Mouse (Mus musculus): Measurements from ENCODE around the gene Ctu2. TPM values are rescaled to one million over a fixed set of nuclear protein-coding genes. Genes with fewer than 3 reads are reported as not detected.

Gene Ctu2
- total RNA-seq, 4 experiments from 2014 or later = 5.0 to 12.4 (median 7.7) TPM

- no peak for DNase-seq (ENCODE audit: low spot score)
Measured at GRCm38 (mm10) chr8:122484831-122485230, 8.9 kb downstream of the Ctu2 start.

DNA sequence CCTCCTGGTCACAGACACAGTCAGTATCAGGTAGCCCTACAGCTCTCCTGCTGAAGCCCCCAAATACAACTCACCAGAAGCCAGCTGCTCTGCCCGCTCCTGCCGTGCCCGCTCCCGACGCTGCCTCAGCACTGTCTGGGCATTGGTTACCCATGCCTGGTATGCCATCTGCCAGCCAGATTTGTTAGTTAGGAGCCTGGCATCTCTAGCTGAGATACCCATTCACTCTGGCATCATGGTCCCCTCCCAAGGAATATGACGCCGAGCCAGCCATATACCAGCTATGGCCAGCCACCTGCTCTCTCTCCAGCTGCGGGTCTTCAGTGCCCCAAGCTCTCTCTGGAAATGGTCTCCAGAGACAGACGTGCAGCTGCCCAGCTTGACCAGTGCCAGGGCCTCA lies 12.4 kb downstream of the Ctu2 start:
- no peak for DNase-seq (ENCODE audit: low spot score)

GRCm38 (mm10) chr8:122497016-122497734 lies 21.2 kb downstream of the Ctu2 start:
- DNase-seq (ENCODE audit: low spot score) = no peak

DNA sequence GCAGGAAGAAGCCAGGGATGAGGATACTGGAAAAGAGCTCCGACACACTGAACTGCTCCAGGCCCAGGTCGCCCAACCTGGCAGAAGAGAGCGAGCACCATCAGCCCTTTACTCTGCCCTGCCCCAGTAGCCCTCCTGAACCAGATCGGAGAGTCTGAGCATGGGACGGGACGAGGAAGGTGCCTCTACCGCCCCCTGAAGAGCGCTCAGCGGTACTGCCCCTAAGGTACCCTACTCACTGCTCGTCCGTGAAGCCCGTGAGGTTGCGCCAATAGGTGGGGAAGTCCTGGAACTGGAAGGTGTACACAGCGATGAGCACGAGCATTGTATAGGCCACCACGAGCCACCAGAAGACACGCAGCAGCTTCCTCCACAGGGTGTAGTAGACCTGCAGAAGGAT lies 22.0 kb downstream of the Ctu2 start:
- no peak for DNase-seq (ENCODE audit: low spot score)

- DNase-seq (ENCODE audit: low spot score) = peak; percentile 82
Measured at GRCm38 (mm10) chr8:122500856-122501255, 24.9 kb downstream of the Ctu2 start.

DNA sequence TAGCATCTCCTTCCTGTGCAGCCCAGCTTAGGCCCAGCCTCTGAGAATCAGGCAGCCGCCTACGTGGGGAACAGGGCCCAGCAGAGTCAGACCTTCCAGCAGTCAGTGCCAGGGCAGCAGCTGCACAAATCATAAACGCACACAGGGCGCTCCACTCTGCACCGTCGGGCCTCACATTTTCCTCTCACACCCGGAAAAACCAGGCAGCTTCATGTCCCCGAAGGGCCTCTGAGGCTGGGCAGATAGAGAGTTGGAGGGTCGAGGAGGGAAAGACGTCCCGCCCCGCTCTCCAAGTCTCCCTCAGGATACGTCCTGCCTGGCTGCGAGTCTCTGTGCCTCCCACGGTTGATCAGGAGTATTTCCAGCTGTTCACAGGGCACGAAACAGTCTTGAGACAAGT lies 35.6 kb downstream of the Ctu2 start:
- DNase-seq (ENCODE audit: low spot score) = no peak

GRCm38 (mm10) chr8:122512392-122512791 lies 36.4 kb downstream of the Ctu2 start:
- no peak for DNase-seq (ENCODE audit: low spot score)

DNA sequence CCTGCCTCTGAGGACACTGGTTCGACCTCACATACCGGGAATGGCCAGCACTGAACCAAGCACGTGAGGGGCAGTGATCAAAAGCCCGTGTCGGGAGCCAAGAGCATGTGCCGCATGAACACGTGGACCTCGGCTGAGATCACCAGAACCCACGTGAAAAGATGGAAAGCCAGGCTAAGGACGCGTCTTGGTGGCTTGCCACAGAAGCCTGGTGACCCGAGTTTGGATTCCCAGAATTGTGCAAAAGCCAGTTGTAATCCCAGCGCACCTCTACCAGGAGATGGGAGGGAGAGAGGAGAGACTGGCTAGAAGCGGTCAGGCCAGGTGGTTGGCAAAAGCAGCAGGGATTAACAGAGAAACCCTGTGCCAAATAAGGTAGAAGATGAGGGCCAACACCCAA lies 39.8 kb downstream of the Ctu2 start:
- no peak for DNase-seq (ENCODE audit: low spot score)

GRCm38 (mm10) chr8:122517541-122518190 lies 41.7 kb downstream of the Ctu2 start:
- peak; percentile 74 for DNase-seq (ENCODE audit: low spot score)

GRCm38 (mm10) chr8:122520611-122521010 lies 44.7 kb downstream of the Ctu2 start:
- no peak for DNase-seq (ENCODE audit: low spot score)

GRCm38 (mm10) chr8:122522796-122523651 lies 47.1 kb downstream of the Ctu2 start:
- peak; percentile 82 for DNase-seq (ENCODE audit: low spot score)

GRCm38 (mm10) chr8:122523652-122524360 lies 47.9 kb downstream of the Ctu2 start:
- DNase-seq (ENCODE audit: low spot score) = no peak

DNA sequence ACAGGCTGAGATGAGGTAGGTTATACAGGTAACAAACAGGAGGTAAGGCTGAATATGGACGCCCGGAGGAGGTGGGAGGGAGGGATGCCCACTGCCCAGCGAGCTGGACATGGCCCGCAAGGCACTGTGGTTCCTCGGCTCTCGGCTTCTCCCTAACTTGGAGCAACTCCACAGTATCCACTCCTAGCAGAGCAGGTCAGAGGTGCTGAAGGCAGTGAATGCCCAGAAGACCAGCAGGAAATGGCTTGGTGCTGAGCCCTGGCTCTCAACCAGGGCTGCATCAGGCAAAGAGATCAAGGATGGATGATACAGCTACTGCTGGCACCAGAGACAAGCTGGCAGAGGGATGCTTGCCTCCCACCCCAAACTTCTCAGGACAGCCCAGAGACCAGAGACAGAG lies 48.6 kb downstream of the Ctu2 start:
- DNase-seq (ENCODE audit: low spot score) = no peak

- no peak for DNase-seq (ENCODE audit: low spot score)
Measured at GRCm38 (mm10) chr8:122525004-122525403, 49.1 kb downstream of the Ctu2 start.

DNA sequence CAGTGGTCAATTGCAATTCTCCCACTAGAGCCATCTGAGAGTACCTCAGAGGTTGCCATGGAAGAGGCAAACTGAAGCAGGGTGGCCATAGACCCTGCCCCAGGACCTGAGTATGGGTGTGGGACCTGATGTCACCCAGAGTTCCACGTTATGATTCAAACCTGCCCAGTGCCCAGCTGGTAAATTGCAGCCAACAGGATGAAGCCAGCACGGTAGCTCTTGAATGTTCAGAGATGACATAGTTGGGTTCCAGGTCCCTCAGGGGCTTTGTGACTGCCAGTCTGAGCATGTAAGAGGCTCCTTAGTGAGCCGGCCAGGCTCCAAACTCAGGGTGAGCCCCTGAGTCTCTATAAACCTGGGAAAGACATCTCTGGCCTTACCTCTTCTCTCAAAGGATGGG lies 50.1 kb downstream of the Ctu2 start:
- no peak for DNase-seq (ENCODE audit: low spot score)

DNA sequence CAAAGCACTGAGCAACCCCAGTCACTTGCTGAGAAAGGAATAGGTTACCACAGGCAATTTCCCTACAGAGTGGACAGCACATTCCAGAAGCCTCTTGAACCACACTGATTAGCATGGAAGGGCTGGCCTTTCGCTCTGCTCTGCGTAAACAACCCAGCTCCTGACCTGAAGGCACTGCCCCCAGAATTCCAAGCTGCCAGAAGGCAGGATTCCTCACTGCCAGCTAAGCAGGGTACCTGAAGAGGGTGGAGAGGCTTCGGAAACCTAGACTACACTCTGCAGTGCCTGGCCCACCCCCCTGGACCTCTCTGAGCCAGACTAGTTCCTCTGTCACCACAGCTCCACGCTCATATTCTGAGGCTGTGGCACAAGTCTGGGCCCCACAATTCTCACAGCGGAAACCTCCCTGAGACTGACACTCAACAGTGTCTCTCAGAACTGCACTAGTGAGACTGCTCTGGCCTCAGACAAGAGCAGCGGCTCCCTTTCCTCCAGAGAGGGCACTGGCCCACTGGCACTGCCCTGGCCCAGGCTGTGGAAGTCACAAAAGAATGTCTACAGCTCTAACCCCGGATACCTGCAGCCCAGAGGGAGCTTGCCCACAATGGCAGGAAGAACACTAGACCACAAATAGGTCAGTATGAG lies 50.7 kb downstream of the Ctu2 start:
- no peak for DNase-seq (ENCODE audit: low spot score)

DNA sequence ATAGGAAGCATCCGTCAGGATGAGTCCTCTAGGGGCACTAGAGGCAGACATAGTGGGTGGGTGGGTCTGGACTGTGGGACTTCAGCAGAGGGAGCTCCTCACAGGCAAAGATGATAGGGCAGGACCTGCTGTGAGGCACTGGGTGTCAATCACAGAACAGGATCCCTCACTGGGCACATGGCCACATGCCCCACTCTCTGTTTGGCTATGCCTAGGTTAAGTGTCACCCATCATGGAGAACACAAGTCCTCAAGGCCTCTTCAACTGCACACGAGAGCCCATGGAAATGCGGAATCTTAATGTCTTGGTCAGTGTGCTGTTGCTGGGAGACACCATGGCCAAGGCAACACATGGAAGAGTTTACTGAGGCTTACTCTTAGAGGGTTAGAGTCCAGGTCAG lies 52.0 kb downstream of the Ctu2 start:
- no peak for DNase-seq (ENCODE audit: low spot score)

- DNase-seq (ENCODE audit: low spot score) = no peak
Measured at GRCm38 (mm10) chr8:122529159-122529558, 53.2 kb downstream of the Ctu2 start.

DNA sequence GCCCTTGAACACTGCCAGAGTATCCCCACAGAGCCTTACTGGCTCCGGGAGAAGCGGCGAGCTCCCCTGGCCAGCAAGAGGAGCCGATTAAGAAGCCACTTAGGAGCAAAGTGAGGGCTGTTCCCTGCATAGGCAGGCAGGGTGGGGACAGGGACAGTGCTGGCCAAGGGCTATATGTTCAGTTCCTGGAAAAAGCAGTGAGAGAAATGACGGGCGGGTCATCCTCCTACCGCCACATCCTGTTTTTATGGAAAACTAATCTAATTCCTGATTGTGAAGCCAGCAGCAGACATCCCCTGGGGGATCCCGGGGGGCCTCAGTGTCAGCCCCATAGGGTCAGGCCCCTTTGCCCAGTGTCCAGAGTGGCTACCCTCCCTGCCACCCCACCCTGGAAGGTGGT lies 55.4 kb downstream of the Ctu2 start:
- DNase-seq (ENCODE audit: low spot score) = no peak

Measured in heart, adult 8-10 months (tissue).